Mouse (Mus musculus) right cerebral cortex, postnatal 10 days (tissue): ENCODE measurements at regions not wholly inside any gene's neighbourhood (a gene's known extent, or its start where the extent isn't known, plus 50 kb on each side); places are given as distances from the start of the nearest gene placed in this dataset.

Source experiments
- DNase-seq, 2 experiments: peaks; one replicate each; pipeline ENCODE4 v3.0.0; 2021; ENCODE audit warnings: low spot score in 2 of 2

DNA sequence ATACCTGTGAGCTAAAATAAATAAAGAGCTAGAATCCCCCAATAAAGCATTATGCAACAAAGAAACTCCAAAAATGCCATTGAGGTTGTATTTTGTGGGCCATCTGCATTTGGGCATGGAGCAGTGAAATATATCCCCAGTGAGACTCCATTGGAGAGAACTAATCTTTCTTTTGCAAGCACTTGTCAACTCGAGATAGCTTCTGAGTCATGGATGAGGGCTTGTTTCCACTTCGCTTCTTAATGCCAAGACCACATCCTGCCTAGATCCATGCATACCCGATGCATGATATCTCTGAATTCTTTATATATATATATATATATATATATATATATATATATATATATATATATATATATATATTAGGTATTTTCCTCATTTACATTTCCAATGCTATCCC lies 349.0 kb upstream of the Slc8a1 start:
- DNase-seq = no peak

DNA sequence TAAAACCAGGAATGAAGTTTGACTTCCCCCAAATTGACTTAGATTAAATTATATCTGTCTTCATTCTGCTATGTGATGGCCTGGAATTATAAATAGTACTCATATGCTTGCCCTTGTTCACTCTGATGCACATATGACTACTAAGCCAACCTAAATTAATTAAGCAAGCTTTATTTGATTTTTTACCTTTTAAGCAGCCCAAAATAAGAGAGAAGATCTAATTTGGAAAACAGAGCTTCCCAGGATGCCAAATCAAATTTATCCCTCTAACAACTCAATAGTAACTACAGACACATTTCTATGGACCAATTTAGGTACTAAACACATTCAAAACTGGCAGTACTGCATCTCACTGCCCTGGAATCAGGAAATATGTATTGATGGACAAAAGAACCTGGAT lies 342.1 kb upstream of the Slc8a1 start:
- DNase-seq = no peak
